Mouse (Mus musculus) kidney, embryonic 15.5 days (tissue): ENCODE measurements at regions not wholly inside any gene's neighbourhood (a gene's known extent, or its start where the extent isn't known, plus 50 kb on each side); places are given as distances from the start of the nearest gene placed in this dataset.
A peak's percentile ranks its signal among the peaks of the same experiment; 100 is the strongest.

Source experiments
- ATAC-seq: fragments of 200-750 bp; cut with Nextera tagmentation; replicated peaks from 2 replicates; pipeline ENCODE4 v1.8.0; 2017; ENCODE audit warnings: moderate TSS enrichment; ENCODE audit not compliant: low FRiP score
- H3K27ac ChIP-seq: fragments of 300-500 bp; sonication (generic); 2 replicates; pipeline ENCODE4 v1.5.1; 2015; ENCODE audit warnings: mild to moderate bottlenecking, inconsistent platforms
- H3K27me3 ChIP-seq: fragments of 300-500 bp; sonication (generic); 2 replicates; pipeline ENCODE4 v1.6.1; 2015; ENCODE audit warnings: inconsistent platforms
- H3K36me3 ChIP-seq: fragments of 300-500 bp; sonication (generic); 2 replicates; pipeline ENCODE4 v1.6.1; 2015; ENCODE audit warnings: inconsistent platforms
- H3K4me1 ChIP-seq: fragments of 300-500 bp; sonication (generic); 2 replicates; pipeline ENCODE4 v1.6.1; 2015; ENCODE audit warnings: inconsistent platforms
- H3K4me2 ChIP-seq: fragments of 300-500 bp; sonication (generic); 2 replicates; pipeline ENCODE4 v1.6.1; 2015; ENCODE audit warnings: moderate library complexity, mild to moderate bottlenecking, inconsistent platforms
- H3K4me3 ChIP-seq: fragments of 300-500 bp; sonication (generic); replicated peaks from 2 replicates; pipeline ENCODE4 v1.5.1; 2015; ENCODE audit warnings: mild to moderate bottlenecking, inconsistent platforms
- H3K9ac ChIP-seq: fragments of 300-500 bp; sonication (generic); 2 replicates; pipeline ENCODE4 v1.6.1; 2015; ENCODE audit warnings: mild to moderate bottlenecking, inconsistent platforms
- H3K9me3 ChIP-seq: fragments of 300-500 bp; sonication (generic); replicated peaks from 2 replicates; pipeline ENCODE4 v1.6.1; 2016; ENCODE audit warnings: inconsistent platforms
- WGBS: fragments of 180-500 bp; shearing (Covaris S2); methylation state at CpG from one replicate; pipeline ENCODE4 v1.1.7; 2015; ENCODE audit warnings: mixed read lengths; 5-methylcytosine and 5-hydroxymethylcytosine counted together

DNA sequence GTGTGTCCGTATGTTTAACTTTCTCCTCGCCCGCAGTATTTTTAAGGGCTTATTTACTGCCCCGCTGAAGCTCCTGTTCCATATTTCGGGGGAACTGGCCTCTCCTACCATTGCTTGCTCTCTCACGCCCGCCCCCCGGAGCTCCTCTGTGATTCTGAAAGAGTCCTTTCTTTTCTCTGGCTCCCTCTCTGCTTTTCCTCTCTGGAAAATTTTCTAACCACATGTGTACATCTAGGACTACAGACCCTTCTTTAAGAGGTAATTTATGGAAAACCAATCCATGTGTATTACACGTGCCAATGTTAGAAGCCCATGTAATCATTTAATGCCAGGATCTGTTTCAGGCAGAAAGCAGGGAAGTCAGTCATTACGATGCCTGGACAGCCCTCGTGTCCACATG is 106.6 kb upstream of the Oxgr1 start:
- 86% methylated on average over 11 of the region's 11 CpGs for WGBS
- no peak for ATAC-seq
- H3K9me3 ChIP-seq: no peaks in the 10 kb centered on the region
- no peaks in the 10 kb centered on the region for H3K36me3 ChIP-seq
- no peak overlapping the region for H3K27ac ChIP-seq
- no peaks in the 10 kb centered on the region for H3K27me3 ChIP-seq
- H3K4me1 ChIP-seq: peaks cover 9% of the 10 kb centered on the region
- H3K9ac ChIP-seq: no peak overlapping the region
- no peak overlapping the region for H3K4me3 ChIP-seq
- no peak overlapping the region for H3K4me2 ChIP-seq

DNA sequence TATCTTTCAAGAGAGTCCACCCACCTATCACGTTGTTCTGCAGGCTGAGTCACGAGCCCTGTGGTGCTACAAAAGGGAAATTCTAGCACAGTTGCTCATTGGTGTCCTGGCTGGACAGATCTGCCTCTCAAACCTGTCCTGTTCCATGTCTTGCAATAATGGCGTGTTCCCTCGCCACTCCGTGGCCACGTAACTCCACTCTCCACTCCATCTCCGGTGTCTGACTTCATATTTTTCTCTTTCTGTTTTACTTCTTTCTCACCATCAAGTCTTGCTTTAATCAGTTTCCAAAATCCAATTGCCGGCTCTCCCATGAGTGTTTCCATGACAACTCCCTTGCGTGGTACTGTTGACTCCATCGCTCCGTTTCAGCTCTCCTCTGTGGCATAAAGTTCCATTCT is 107.1 kb upstream of the Oxgr1 start:
- no peak overlapping the region for H3K4me2 ChIP-seq
- no peak overlapping the region for H3K9ac ChIP-seq
- no peak for ATAC-seq
- no peak overlapping the region for H3K4me3 ChIP-seq
- H3K36me3 ChIP-seq: no peaks in the 10 kb centered on the region
- 0 out of 2 replicates have a peak, but pooled peaks cover 2% of the 10 kb centered on the region for H3K27me3 ChIP-seq
- WGBS: 92% methylated on average over 11 of the region's 11 CpGs
- H3K9me3 ChIP-seq: no peaks in the 10 kb centered on the region
- peaks cover 12% of the 10 kb centered on the region for H3K4me1 ChIP-seq
- H3K27ac ChIP-seq: no peak overlapping the region

DNA sequence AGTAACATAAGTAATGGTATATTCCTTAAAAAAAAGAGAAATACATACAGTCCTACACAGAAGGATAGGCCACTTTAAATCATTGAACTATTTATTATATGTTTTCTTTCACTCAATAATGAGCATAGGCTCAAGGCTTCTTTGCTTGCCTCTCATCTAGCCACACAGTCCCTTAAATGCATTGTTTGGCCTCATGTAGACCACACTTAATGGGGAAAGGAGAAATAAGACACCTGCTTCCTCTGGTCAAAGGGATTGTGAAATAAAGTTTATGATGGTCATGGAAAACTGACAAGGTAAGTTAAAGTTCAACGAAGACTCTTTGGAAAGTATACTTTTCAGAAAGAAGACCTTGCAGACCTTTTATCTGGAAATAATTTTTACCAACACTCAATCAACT is 108.4 kb upstream of the Oxgr1 start:
- H3K9ac ChIP-seq: no peak overlapping the region
- H3K36me3 ChIP-seq: no peaks in the 10 kb centered on the region
- H3K27me3 ChIP-seq: peaks cover 5% of the 10 kb centered on the region; the same call in 1 of the 2 replicates
- H3K4me2 ChIP-seq: no peak overlapping the region
- H3K4me1 ChIP-seq: peaks cover 19% of the 10 kb centered on the region
- ATAC-seq: peak; percentile 55; the same call in 1 of the 2 replicates
- no peaks in the 10 kb centered on the region for H3K9me3 ChIP-seq
- no peak overlapping the region for H3K27ac ChIP-seq
- no peak overlapping the region for H3K4me3 ChIP-seq
- 28% methylated on average over 1 of the region's 1 CpGs for WGBS

DNA sequence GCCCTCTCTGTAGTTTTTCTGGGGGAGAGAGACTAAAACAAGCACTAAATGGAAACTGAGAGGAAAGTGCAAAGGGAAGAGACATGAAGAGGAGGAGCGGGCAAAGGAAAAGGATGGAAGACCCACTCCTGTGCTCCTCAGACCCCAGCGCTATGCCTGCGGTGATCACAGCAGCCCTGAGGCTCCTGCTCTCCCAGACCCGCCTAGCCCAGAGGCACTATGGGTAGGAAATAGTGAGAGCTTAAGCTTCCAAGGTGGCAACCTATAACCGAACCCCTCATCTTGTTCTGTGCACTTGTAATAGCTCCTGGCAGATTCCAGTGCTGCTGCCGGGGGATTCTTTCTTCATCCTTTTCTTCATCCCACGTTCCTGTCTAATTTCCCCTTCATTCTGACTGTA is 112.2 kb upstream of the Oxgr1 start:
- H3K4me2 ChIP-seq: no peak overlapping the region
- H3K4me3 ChIP-seq: no peak overlapping the region
- no peaks in the 10 kb centered on the region for H3K9me3 ChIP-seq
- WGBS: 47% methylated on average over 7 of the region's 7 CpGs
- no peaks in the 10 kb centered on the region for H3K36me3 ChIP-seq
- no peak for ATAC-seq
- H3K27ac ChIP-seq: no peak overlapping the region
- no peak overlapping the region for H3K9ac ChIP-seq
- peaks cover 26% of the 10 kb centered on the region for H3K4me1 ChIP-seq
- peaks cover 8% of the 10 kb centered on the region; the same call in 1 of the 2 replicates for H3K27me3 ChIP-seq

DNA sequence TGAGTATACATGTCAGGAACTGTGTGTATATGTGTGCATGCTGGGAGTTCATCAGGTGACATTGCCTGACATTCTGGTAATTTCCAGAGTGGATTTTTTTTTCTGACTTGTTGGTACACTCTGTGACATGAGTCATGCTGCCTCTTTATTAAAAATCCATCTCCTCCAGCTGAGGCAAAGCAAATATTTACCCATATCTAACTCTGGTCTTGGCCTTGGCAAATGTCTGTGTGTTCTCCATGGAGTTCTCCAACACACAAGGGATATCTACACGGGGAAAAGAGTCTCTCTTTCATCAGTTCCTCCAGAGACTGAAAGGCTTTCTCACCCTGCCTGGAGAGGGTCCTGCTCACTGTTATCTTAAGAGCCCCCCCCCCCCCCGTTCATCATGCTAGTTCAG is 111.3 kb upstream of the Mbnl2 start:
- Histone ChIP-seq H3K27me3 (no peaks in the 10 kb centered on the region), H3K4me2 (no peak overlapping the region), H3K9ac (no peak overlapping the region), H3K9me3 (no peaks in the 10 kb centered on the region), H3K27ac (no peak overlapping the region), H3K4me3 (no peak overlapping the region), H3K4me1 (no peaks in the 10 kb centered on the region), H3K36me3 (no peaks in the 10 kb centered on the region)
- WGBS: 75% methylated on average over 2 of the region's 2 CpGs
- no peak for ATAC-seq

DNA sequence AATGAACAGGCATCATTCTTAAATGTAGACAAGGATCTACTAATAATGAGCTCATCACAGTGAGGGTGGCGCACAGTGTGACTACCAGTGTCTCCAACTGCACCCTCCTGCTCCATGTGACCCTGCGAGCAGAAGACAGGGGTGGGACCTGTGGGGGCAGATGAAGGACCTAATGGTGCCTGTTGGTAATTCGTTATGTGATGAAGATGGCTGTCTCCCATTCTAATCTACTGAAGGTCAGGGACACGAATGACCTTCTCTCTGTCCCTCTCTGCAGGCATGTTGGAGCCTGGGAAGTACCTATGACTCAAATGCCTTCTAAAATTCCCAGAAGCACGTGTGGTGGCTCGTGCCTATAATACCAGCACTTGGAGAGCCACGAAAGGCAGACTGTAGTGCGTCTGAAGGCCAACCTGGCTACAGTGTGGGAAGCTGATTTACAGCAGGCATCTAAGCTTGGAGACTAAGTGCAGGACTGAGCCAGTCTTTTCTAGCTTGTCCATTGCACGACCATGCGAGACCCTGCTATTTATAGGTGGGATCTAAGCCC is 109.9 kb upstream of the Mbnl2 start:
- Histone ChIP-seq H3K36me3 (no peaks in the 10 kb centered on the region), H3K4me1 (no peaks in the 10 kb centered on the region), H3K27me3 (no peaks in the 10 kb centered on the region), H3K9me3 (no peaks in the 10 kb centered on the region), H3K9ac (no peak overlapping the region), H3K27ac (no peak overlapping the region), H3K4me3 (no peak overlapping the region), H3K4me2 (no peak overlapping the region)
- WGBS: 83% methylated on average over 10 of the region's 10 CpGs
- no peak for ATAC-seq

DNA sequence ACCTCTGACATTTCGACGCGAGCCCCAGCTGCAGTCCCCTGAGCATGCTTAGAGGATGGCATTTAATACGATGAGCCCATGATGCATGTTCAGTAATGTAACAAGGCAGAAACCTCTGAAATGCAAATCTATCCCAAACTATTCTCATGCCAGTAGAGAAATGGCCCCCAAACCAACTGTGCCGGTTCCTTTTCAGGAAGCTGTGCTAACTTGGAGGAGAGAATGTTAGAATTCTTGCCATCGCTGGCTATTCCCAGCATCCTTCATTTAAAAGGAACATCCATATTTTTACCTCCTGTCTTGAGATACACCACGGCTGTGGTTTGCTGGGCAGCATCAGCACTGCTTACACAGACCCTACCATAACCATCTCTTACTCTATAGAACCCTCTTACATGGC is 104.7 kb upstream of the Mbnl2 start:
- H3K27me3 ChIP-seq: no peaks in the 10 kb centered on the region
- 90% methylated on average over 7 of the region's 7 CpGs for WGBS

DNA sequence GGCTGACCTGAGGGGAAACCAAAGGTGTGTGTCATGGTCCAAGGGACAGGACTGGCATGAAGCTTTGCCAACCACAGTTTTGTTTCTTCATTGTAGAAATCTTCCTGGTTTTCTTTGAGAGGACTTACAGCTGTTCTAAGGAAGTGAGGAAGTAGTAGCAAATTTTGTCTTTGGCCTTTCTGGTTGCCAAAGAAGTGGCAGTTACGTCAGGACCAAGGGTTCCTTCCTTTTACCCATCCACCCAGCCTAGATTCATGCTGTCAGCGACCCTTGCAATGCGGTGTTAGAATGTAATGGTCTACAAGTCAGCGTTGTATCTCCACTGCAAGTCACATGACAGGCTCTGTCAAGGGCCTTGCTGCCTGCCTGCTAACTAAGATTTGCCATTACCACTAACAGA is 103.4 kb upstream of the Mbnl2 start:
- Histone ChIP-seq H3K36me3 (no peaks in the 10 kb centered on the region), H3K9ac (no peak overlapping the region), H3K4me1 (no peaks in the 10 kb centered on the region), H3K27ac (no peak overlapping the region), H3K4me3 (no peak overlapping the region), H3K4me2 (no peak overlapping the region), H3K27me3 (no peaks in the 10 kb centered on the region), H3K9me3 (no peaks in the 10 kb centered on the region)
- 74% methylated on average over 4 of the region's 4 CpGs for WGBS
- no peak for ATAC-seq

More for the DNA sequence above, 104.7 kb upstream of the Mbnl2 start:
- no peak overlapping the region for H3K27ac ChIP-seq
- no peak overlapping the region for H3K9ac ChIP-seq
- H3K36me3 ChIP-seq: no peaks in the 10 kb centered on the region
- no peak for ATAC-seq
- H3K4me2 ChIP-seq: no peak overlapping the region
- H3K4me1 ChIP-seq: no peaks in the 10 kb centered on the region
- H3K4me3 ChIP-seq: no peak overlapping the region
- no peaks in the 10 kb centered on the region for H3K9me3 ChIP-seq

DNA sequence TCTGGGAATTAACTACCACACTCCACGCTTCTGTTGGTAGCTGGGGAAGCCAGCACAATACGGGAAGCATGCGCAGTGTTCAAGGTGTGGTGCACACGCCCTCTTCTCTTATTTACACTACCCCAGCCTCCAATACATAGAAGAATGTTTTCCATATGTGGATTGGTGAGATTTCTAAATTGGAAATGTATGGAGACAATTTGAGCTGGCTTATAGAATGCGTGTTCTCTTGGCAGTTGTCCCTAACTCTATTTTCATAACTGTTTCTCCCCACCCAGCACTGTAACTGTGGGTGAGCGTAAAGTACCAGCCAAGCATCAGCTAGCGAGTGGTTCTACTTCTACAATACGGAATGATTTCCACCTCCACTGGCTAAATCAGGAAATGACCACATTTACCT is 102.6 kb upstream of the Mbnl2 start:
- ATAC-seq: no peak
- Histone ChIP-seq H3K4me1 (no peaks in the 10 kb centered on the region), H3K9me3 (no peaks in the 10 kb centered on the region), H3K27ac (no peak overlapping the region), H3K27me3 (no peaks in the 10 kb centered on the region), H3K4me3 (no peak overlapping the region), H3K9ac (no peak overlapping the region), H3K4me2 (no peak overlapping the region), H3K36me3 (no peaks in the 10 kb centered on the region)
- WGBS: 89% methylated on average over 8 of the region's 8 CpGs

DNA sequence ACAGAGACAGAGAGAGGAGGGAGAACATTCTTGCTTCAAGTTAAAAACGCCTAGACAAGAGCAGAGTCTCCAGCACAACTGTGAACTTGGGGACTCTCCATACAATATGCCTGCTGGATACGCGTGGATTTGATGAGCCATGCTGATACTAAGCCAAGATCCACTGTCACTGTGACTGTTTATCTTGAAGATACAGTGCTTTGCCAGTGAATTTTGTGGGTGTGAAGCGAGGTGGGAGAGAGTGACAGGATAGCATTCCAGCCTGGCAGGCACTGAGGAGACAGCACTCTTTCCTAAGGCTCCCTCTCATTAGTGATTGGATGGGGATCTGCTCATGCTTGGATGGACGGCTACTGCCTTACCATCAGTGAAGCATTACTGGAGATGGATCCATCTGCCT is 100.9 kb upstream of the Mbnl2 start:
- H3K27me3 ChIP-seq: no peaks in the 10 kb centered on the region
- H3K4me2 ChIP-seq: no peak overlapping the region
- no peaks in the 10 kb centered on the region for H3K4me1 ChIP-seq
- H3K27ac ChIP-seq: no peak overlapping the region
- H3K4me3 ChIP-seq: no peak overlapping the region
- ATAC-seq: no peak
- H3K9me3 ChIP-seq: no peaks in the 10 kb centered on the region
- H3K36me3 ChIP-seq: no peaks in the 10 kb centered on the region
- WGBS: 76% methylated on average over 5 of the region's 5 CpGs
- no peak overlapping the region for H3K9ac ChIP-seq

DNA sequence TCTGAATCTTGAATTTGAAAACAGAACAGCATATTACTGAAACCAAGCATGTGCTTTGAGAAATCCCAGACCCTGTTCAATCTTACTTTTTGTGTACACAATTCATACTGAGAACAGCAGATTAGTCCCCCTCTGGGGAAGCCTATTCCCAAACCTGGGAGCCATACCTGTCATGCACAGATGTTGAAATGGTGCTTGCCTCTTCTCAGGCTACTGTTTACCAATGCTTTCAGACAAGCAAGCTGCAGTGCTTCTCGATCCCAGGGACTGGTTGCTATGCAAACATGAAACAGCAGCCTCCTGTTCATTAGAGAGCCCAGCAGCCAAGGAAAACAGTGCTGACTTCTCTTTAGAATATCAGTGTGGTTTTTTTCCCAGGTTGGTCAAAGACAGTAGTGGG is 80.3 kb upstream of the Mbnl2 start:
- no peak overlapping the region for H3K9ac ChIP-seq
- H3K4me2 ChIP-seq: no peak overlapping the region
- ATAC-seq: no peak
- WGBS: 43% methylated on average over 1 of the region's 1 CpGs
- no peaks in the 10 kb centered on the region for H3K27me3 ChIP-seq
- H3K27ac ChIP-seq: no peak overlapping the region
- H3K36me3 ChIP-seq: no peaks in the 10 kb centered on the region
- no peaks in the 10 kb centered on the region for H3K4me1 ChIP-seq
- no peaks in the 10 kb centered on the region for H3K9me3 ChIP-seq
- no peak overlapping the region for H3K4me3 ChIP-seq

DNA sequence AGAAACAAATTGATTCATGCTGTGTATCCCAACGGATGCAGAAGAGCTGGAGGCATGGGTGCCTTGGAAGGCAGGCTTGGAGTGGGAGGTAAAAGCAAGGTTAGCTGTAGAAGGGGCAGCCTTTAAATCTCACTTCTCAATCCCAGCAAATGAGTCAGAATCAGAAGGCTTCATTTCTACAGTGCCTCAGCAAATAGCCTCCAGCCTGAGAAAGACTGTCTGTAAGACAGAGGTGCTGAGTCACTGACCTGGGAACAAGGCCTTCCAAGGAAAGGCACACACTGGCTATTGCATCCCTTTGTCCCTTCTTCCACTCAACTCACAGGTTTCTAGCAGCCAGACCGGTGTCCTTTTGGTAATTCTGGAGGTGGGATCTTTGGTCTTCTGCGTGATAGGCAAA is 63.7 kb upstream of the Mbnl2 start:
- 84% methylated on average over 3 of the region's 3 CpGs for WGBS
- no peak overlapping the region for H3K9ac ChIP-seq
- H3K4me3 ChIP-seq: no peak overlapping the region
- no peak overlapping the region for H3K27ac ChIP-seq
- no peaks in the 10 kb centered on the region for H3K27me3 ChIP-seq
- H3K4me1 ChIP-seq: no peaks in the 10 kb centered on the region
- H3K4me2 ChIP-seq: no peak overlapping the region
- no peaks in the 10 kb centered on the region for H3K36me3 ChIP-seq
- ATAC-seq: no peak
- no peaks in the 10 kb centered on the region for H3K9me3 ChIP-seq

DNA sequence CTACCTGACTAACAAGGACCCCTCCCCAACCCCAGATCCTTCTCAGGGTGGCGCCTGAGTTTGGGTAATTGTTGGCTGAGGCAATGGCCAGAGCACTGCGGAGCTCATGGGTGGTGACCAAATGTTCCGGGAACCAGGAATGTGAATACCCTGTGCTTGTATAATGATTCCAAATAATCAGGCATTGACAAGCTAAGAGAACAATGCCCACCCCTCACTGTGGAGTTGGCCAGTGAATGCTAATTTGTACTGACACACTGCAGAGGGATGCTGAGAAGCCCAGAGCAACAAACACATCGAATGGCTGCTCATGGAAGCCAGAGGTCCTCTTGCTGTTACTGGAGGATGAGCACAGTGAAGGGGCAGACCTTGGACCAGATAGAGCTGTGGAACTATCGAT is 62.8 kb upstream of the Mbnl2 start:
- Histone ChIP-seq H3K4me3 (no peak overlapping the region), H3K9me3 (no peaks in the 10 kb centered on the region), H3K4me2 (no peak overlapping the region), H3K27ac (no peak overlapping the region), H3K36me3 (no peaks in the 10 kb centered on the region), H3K4me1 (no peaks in the 10 kb centered on the region), H3K27me3 (no peaks in the 10 kb centered on the region), H3K9ac (no peak overlapping the region)
- no peak for ATAC-seq
- WGBS: 85% methylated on average over 5 of the region's 5 CpGs
